Mouse (Mus musculus) myocyte (in vitro differentiated cells): ENCODE data around the gene Srxn1.

Experiments
- CEBPB ChIP-seq: IDR thresholded peaks from 2 replicates; pipeline ENCODE4 v1.6.1; 2011; ENCODE audit warnings: mild to moderate bottlenecking, moderate library complexity; ENCODE audit not compliant: poor library complexity, insufficient read depth, severe bottlenecking
- E2F4 ChIP-seq: IDR thresholded peaks from one replicate; pipeline ENCODE4 v1.6.1; 2011; ENCODE audit warnings: mild to moderate bottlenecking, control low read depth, moderate library complexity; ENCODE audit not compliant: insufficient read depth
- MAX ChIP-seq: IDR thresholded peaks from one replicate; pipeline ENCODE4 v1.6.1; 2011; ENCODE audit warnings: low read depth, mild to moderate bottlenecking, control low read depth
- MYOG ChIP-seq, 3 experiments: IDR thresholded peaks; one replicate each; pipeline ENCODE4 v1.6.1; 2011; ENCODE audit warnings: control low read depth in 2 of 3, low read depth in 2 of 3, mild to moderate bottlenecking in 2 of 3; ENCODE audit not compliant: insufficient read length in 2 of 3, control insufficient read depth in 1 of 3, insufficient read depth in 1 of 3
- POLR2A ChIP-seq: IDR thresholded peaks from one replicate; pipeline ENCODE4 v1.6.1; 2011; ENCODE audit warnings: low read depth, mild to moderate bottlenecking, control low read depth, moderate library complexity; ENCODE audit not compliant: insufficient read length
- POLR2AphosphoS2 ChIP-seq: IDR thresholded peaks from one replicate; pipeline ENCODE4 v1.6.1; 2011; ENCODE audit warnings: low read depth, control low read depth; ENCODE audit not compliant: insufficient read length
- REST ChIP-seq: IDR thresholded peaks from one replicate; pipeline ENCODE4 v1.6.1; 2011; ENCODE audit warnings: mild to moderate bottlenecking, control low read depth, moderate library complexity; ENCODE audit not compliant: insufficient read depth, insufficient read length
- TCF12 ChIP-seq: IDR thresholded peaks from one replicate; pipeline ENCODE4 v1.6.1; 2011; ENCODE audit warnings: mild to moderate bottlenecking, control low read depth; ENCODE audit not compliant: poor library complexity, insufficient read depth, severe bottlenecking
- TCF3 ChIP-seq: IDR thresholded peaks from one replicate; pipeline ENCODE4 v1.6.1; 2011; ENCODE audit warnings: low read depth, control low read depth; ENCODE audit not compliant: insufficient read length
- USF1 ChIP-seq: IDR thresholded peaks from one replicate; pipeline ENCODE4 v1.6.1; 2011; ENCODE audit warnings: low read depth, mild to moderate bottlenecking, control low read depth, moderate library complexity

GRCm38 (mm10) chr2:152056368-152057251 lies 48.7 kb upstream of the Srxn1 start:
- TF ChIP-seq E2F4: no peak
- no peak for TF ChIP-seq POLR2A
- TF ChIP-seq TCF12: no peak
- TF ChIP-seq REST: no peak
- no peak for TF ChIP-seq MYOG (IDR thresholded peaks at IDR 0.05; ENCODE audit: control insufficient read depth in 1 of 3, insufficient read depth in 1 of 3, insufficient read length in 2 of 3, low read depth in 2 of 3)
- TF ChIP-seq POLR2AphosphoS2: no peak
- TF ChIP-seq USF1: no peak
- no peak for TF ChIP-seq CEBPB
- no peak for TF ChIP-seq TCF3
- TF ChIP-seq MAX: no peak
